Mouse (Mus musculus): Measurements from ENCODE around the gene Nfu1.

Gene Nfu1

DNA sequence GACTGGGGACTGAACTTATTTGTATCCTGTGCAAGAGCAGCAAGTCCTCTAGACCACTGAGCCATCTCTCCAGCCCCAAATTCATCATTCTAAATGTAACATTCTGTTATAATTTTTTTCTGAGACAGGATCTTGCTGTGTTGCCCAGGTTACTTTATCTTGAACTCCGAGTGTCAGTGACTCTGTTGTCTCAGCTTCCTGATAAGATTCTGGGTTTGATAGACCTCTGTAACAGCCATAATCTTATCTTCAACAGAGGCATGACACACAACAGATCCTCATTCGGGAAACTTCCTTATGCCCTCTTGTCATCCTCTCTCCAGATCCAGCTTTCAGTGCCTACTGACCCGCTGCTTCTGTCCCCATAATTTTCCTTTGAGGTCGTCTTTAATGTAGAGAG, 63.7 kb downstream of the Nfu1 start:
- DNase-seq (ENCODE audit: low spot score): no peak

DNA sequence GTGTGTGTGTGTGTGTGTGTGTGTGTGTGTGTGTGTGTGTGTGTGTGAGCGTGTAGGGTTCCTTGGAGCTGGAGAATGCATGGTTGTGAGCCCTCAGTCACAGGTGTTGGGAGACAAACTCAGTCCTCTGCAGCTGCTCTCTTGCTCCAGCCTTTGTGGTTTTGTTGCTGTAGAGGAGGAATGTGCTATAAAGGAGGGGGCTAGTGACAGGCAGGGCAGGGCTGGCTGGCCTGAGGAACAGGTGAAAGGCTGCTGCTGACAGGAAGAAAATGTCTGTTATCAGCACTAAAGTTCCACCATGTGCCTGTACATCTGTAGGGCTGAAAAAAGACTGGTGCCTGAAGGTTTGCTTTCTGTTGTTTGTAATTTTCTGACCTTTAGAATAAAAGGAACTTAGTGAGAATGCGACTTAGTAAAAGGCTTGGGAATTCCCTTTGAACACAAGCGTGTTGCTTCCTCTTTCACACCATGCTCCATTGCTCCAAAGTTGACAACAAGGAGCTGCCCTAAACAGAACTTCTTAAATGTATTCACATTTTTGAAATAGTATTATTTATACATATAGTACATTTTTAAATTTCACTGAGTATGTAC, 66.2 kb downstream of the Nfu1 start:
- DNase-seq (ENCODE audit: low spot score): no peak
